Mouse (Mus musculus) natural killer cell, adult 2 months (primary cell): Measurements from ENCODE around the gene Stard13.

Source experiments
- DNase-seq, 2 experiments: peaks; one replicate each; pipeline ENCODE4 v3.0.0; 2022; ENCODE audit warnings: low spot score in 2 of 2

Gene Stard13

DNA sequence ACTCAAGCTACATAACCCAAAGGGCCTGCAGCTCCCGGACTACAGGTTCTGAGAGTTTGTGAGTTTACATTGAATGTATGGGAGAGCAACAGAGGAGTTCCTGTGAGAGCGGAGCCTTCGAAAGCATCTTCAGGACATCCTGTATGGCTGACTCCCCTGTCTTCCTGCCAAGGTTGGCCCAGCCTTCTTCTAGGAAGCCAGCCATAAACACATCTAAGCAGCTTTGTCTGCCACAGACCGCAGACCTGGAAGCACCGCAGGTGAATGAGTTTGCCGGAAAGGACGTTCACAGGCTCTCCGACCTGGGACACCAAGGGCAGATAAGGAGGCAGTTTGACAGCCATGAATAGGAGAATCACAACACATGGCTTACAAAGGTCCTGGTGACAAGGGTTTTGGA lies 52.3 kb downstream of the Stard13 start:
- no peak for DNase-seq

DNA sequence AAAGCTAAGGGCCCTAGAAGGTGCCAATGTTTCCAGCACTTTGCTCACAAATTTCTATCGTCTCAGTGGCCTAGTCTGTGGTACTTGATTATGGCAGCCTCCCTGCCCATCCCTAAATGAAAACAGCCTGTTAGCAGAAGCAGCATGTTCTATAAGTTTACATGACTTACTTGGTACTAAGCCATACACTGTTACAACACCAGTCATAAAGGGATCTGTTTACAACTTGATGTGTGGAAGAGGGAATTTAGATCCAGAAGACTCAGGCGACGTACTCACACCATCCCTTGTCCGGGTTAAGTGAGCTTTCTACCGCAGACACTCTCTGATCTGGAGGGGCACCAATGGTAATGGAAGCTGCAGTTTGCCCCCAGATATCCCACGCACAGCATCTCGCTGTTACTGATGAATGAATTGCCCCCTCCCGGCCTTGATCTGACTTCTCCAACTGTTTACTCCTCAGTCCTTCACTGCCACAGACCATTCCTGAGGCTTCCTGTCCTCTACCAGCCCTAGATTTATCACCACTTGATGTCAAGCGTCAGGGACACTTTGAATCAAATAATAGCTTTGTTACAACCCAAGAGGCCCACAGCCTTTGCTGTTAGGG lies 53.4 kb downstream of the Stard13 start:
- DNase-seq = no peak

DNA sequence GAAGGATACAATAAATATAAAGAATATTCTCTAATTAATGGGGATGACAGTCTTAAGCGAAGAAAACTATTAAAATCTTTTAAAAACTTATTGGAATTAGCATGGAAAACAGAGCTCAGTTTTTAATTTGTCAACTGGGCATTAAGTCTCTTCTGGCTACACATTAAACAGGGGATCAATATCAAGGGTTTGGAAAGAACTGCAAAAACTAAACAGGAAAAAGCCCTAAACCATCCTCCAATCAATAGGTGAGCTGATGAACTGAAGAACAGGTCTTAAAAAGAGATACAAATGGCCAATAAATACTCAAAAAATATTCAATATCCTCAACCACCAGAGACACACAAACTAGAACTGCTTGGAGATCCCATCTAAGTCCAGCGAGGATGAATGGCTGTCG lies 56.5 kb downstream of the Stard13 start:
- no peak for DNase-seq

DNA sequence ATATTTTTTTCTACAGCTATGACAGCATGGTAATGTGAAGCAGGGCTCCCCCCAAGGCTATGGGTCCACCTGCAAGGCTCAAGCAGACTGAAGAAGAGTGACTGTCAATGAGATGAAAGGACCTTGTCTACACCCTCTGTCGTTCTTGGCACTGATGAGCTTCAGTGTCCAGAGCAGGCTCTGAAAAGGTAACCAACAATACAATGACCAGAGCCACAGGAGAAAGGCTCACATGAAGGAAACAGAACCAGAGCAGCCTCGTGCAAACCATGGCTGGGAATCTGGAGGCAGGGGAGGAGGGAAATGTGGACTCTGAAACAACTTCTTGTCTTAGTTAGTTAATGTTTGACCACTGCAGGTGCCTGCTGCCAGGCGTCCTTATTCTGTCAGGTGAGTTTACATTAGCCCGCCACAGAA lies 57.7 kb downstream of the Stard13 start:
- no peak for DNase-seq

DNA sequence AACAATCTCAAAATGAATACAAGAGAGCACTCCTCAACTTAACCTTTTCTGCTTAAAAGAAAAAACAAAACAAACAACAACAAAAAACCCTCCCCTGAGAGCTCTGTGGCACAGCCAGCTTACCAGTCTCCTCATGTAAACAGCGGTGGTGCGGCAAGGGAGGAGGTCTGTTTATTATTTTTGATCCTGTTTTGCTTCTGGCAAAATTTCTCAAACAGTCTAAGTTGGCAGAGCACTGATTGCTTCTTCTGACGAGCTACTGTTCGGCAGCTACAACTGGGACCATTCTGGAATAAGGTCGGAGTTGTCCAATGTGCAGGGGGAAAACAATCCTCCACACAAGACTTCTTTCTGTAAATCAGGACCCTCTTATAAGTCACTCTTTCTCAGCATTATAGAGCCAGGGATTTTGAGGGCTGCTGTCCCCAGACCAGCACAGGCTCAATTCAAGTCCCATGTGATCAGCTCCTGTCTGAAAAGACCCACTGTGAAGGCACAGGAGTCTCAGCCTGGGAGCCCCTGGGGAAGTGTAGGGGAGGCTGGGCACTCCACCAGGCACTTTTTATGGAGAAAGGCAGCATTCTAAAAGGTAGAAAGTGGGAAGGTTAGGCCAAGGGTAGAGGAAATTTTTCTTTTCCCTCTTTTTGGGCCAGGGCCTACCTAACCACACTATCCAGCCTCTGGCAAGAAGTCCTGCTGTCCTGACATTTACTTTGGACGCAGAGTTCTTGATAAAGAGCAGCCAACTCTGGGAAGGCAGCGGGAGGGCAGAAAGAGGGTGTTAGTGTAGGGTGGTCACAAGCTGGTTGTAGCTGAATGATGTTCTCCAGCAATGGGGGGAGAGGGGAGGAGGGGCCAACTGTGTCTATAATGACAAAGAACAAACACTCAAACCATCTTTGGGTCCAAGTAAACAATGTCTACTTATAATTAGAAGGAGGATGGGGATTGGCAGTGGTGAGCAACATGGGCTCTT lies 58.9 kb downstream of the Stard13 start:
- no peak for DNase-seq

DNA sequence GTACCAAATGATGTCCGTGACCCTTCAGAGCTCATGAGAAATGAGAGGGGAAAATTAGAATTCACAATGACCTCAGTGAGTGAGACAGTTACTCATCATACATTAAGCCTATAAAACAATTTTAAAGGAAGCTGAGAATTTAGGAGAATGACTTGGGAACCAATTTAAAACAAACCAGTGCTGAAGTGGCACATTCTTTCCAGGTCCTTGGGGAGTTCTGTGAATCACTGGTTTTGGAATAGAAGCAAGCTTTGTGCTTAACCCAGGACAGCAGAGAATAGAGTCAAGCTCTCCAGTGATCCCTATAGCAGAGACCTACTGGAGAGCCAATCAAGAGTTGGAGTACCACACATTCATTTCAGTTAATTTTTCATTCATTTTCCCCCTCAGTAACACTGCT lies 59.9 kb downstream of the Stard13 start:
- DNase-seq = no peak

DNA sequence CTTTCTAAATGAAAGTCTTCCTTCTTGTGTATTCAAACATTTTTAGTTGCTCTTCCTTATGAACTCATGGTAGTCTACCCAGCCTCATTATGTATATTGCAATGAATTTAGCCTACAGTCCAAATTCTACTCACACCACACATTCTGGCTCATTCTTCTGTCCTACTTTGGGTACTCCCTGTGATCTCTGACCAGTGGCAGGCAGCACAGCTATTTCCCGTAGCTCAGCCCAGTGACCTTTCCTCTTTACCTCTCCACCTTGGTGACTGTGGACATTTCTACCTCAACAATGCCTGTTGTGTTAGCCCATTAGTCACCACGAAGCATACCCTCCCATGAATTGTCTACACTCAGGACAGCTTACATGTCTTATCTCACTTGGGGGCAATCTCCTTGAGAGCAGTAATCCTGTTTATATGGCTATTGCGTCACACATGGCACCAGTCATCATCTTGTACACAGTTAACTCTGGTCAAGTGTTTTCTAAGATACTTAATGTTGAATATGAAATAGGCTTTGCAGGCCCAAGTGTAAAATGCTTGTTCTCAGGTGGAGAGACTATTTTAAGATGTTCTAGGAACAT lies 63.4 kb downstream of the Stard13 start:
- no peak for DNase-seq

DNA sequence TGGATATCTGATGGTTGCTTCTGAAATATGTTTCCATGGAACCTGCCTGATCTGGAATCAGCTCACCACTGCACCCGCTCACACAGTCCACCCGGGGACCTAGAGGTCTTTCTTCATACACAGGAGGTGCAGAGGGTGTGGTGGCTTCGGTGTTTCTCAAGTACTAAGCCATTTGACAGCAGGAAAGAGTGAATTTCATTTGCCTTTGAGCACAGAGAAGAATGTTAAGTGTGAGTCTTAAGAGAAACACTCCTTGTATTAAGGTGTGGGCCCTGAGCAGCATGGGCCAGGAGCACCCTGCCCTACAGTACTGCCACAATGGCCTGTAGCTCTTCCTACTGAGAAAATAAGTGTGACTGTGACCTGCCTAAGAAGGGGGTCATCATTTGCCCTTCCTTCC lies 65.4 kb downstream of the Stard13 start:
- DNase-seq = no peak

DNA sequence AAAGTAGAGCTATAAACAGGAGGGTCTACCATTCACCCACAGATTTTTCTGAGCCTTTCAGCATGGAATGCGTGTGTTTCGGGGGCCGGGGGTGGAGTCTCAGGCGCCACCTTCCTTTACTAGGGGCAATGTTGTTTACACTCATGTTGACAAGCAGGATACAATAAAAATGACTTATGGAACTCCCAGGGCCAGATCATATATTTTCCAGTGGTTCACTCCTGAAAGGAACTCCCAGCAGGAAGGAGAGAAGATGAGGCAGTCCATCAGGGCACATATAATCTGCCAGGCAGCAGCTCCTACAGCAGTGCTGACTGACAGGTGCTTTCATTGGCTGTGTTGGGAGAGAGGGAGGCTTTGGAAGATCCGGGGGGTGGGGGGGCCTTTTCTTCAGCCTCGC lies 66.0 kb downstream of the Stard13 start:
- no peak for DNase-seq

DNA sequence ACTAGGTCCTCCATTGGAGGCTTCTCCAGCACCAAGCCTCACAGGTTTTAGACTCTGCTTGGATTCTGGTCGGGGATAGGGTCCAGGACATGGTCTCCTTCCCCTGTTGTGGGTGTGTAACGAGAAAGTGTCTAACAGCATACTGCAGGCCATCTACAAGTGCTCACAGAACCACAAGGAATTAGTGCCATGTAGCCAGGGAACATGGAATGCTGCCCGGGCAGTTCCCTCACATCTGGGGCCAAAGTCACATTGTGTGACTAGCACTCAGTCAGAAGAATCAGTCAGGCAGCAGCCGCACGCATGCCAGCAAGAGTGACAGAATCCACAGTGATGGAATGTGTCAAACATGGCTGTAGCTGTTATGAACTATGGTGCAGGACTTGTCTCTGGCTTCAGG lies 67.4 kb downstream of the Stard13 start:
- no peak for DNase-seq

DNA sequence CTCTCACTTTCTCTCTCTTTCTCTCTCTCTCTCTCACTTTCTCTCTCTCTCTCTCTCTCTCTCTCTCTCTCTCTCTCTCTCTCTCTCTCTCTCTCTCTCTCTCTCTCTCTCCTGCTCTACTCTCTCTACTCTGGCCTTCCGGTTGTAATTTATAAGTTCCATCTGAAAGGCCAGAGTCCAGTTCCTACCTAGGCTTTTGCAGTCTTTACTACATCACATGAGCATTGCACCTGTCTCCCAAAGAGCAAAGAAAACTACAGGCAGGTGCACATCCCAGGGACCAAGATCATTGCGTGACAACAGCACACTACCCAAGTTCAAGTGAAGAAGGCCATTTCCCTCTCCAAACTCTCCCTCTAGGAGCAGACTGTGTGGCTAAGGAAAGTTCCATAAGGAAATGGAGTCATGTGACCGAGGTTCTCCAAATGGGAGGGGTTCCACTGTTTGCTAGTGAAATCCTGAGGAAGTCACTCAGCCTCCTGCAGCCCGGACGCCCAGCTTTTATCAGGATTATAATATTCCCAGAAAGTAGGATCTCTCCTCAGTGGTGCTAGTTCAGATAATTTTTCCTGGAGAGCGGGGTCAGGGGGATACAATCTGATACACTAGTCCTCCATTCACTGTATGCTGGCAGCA lies 68.1 kb downstream of the Stard13 start:
- no peak for DNase-seq

DNA sequence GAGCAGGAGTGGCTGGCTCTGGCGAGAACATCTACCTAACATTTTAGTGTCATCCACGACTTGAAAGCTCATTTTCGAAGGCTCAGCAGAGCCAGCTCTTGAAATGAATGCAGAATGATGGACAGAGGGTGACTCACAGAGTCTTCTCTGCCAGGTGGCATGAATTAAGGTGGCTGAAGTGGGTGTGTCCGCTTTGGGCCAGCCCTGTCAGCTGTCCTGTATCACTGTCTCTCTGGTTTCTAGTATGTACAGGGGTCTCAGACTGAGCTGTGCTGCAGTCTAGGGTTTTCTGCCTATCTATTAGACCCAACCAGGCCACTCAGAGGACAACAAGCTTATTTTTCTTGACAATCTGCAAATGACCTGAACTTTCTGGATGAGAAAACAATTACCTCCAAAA lies 68.8 kb downstream of the Stard13 start:
- no peak for DNase-seq

DNA sequence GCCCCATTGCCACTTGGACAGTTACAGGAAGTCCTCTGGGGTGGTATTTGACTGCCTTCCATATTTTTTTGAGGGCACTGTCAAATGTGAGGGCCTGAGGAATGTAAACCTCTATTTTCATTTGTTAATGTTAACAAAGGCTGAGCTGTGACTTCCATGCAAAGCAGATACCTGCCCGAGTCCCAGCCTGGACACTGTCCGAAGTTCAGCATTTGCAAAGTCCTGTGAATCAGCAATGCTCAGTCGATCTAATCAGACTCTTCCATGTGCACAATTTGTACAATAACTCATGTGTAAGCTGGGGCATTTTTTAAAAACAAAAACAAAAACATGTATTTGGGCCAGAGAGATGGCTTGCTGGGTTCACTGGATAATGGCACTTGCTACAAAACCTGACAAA lies 71.0 kb downstream of the Stard13 start:
- DNase-seq = no peak

DNA sequence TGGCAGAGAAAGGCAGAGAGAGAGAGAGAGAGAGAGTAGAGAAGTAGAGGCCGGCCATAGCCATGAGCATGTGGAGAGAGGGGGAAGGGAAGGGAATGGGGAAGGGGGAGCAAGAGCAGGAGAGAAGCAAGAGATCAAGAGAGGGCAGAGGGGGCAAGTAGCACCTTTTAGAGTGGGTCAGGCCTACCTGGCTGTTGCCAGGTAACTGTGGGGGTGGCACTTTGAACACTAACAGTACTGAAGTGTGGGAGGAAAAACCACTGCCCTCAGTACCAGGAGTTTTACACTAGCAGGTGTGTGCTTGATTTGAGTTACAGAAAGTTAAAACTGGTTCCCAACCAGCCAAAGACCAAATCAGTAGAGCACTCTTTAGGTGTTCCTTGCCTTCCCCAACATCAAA lies 78.4 kb downstream of the Stard13 start:
- DNase-seq = no peak

DNA sequence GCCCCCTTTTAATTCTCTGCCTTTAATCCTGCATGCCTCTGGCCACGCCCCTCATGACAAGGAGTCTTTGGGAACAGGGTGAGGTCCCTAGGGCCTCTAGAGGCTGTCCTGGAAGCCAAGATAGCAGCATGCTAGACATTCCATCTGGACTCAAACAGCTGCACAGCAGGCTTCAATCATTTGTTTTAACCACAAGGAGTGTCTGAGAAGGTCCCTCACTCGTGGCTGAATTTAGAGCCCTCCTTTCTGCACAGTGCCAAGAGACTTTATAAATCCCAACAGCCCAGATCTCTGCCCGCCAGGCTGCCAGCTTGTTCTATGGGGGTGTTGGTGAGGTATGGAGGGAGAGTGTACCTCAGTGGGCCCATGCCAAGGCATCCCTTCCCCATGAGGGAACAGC lies 78.9 kb downstream of the Stard13 start:
- DNase-seq = no peak

DNA sequence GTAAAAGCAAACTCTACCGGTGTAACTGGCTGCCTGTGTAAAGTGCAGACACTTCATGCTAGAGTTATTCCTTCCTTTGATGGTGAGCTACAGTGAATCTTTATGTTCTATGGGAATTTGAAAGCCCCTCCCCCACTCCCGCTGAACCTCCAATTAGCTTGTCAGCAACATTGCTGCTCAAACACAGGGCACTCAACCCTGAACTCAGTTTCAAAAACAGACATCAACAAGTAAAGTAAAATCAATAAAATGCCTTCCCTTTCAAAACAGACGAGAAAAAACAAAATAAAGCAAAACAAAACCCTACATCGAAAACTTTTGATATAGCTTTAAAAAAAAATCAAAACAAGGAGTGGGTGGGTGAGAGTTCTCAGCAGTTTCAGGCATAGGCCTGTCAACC lies 79.6 kb downstream of the Stard13 start:
- no peak for DNase-seq

DNA sequence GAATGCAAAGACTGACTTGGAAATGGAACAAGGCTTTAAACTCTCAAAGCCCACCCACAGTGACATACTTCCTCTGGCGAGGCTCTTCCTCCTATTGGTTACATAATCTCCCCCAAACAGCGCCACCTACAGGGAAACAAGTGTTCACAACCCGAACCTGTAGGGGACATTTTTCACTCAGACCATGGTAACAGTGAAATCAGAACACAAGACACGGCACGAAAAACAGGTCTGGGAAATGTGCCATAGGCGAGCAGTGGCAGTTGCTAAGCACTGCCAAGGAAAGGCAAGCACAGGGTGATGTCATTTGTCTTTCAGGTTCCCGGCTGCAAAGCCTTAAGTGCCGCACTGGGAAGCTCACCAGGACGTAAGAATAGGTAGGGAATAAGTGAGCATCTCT lies 82.1 kb downstream of the Stard13 start:
- no peak for DNase-seq

DNA sequence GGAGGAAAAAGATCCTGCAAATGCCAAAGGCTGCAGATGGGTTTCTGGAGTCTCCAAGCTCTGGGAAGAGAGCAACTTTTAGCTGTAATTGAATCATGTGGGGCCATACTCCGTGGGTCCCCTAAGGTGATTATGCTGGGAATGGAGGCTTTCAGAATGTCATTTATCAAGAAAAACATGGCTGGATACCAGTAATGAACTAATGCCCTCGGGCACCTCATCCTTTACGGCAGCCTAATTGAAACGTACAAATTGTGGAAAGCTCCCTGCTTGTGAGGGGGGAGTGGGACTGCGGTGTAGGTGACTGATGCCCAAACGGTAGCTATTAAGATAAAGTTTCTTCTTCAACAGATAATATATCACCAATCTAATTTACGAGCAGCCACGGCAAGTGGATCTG lies 84.1 kb downstream of the Stard13 start:
- no peak for DNase-seq

DNA sequence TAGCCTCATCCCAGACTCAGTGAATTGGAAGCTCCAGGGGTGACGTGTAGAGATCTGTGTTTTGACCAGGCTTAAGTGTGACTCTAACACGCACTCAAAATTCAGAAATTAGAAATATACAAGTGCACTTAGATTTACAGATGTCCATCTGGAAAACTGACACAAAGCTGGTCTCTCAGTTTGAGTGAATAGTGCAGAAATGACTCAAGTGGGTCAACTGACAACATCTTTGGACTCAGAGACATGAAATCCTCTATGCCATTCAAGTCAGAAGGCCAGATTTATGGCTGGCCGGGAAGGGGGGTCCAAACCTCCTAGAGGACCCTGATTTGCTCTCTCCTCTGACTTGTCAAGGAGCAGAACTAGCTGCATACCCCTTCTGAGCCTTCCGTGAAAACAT lies 85.6 kb downstream of the Stard13 start:
- no peak for DNase-seq

DNA sequence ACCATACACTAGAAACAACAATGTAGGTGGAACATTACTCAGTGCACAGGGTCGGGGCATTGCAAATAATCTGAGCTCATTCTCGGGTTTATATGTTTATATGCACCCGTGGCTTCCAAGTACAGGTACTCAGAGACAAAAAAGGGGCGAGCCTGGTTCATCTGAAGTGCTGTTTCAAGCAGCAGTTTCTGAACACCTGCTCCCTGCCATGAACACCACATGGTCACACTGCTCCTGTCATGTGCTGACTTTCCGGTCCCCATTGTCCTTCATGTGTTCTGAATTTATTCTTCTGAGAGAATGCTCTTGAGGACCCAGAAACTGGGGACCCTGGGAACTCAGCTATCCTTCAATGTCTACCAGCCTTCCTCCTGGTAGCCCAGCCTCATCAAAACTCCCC lies 87.8 kb downstream of the Stard13 start:
- no peak for DNase-seq

DNA sequence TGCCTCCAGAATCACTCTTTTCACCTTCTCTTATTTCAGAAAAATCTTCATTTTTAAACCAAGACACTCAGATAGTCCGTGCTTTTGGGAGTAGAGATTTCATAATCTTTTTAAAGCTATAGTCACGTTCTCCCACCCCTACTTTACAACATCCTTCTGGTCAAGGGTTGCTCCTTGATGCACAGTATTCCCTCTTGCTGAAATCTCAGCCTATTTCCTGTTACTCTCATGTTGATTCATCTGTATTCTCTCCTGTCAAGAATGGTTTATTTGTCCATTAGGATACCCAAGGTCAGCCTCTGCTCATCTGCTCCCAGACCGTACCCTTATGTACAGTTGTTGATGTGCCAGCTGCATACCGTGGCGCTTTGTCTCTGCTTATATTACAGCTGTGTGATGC lies 89.7 kb downstream of the Stard13 start:
- DNase-seq = no peak
